Mouse (Mus musculus): Measurements from ENCODE around the gene Gria4.
"Not testable (repeated sequence)": the region's sequence is repeated elsewhere in the genome, so short reads cannot be mapped to it uniquely, and the experiment has no call there.

Gria4 gene

DNA sequence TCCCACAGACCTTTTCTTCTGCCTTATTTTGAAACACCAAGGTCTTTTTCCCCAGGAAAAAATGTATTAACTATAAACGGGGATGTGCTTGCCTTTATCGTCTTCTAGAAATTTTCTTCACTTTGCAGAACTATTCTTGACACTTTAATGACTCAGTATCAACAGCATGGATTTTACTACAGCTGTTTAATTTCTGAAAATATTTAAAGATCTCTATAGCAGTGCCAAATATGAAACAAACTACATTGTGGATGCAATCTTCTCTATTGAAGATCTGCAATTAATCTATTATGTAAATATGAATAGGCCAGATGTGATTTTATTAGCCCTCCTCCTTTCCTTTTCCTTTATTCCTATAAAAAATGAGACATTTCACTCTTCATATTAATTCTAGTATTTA is 194.2 kb downstream of the Gria4 start:
- DNase-seq (ENCODE audit: extremely low spot score, low read depth, low spot score) = no peak

DNA sequence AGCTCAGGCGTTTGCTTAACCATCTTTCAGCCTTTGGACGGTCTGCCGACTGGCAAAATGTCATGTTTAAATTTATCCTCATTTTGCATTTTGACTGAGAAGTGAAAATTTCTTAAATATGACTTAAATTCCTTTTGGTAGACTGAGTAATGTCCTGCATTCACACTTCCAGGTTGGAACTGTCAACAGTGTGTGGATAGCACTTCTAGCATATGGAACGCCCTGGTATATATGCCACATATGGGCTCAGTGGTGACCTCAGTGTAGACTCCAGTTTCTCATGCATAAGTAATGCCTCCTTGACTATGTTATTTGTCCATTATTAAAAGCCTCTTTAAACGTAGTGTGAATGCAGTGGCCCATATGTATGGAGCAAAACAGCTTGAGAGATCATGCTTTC is 222.4 kb downstream of the Gria4 start:
- no peak for DNase-seq (ENCODE audit: extremely low spot score, low read depth, low spot score)

- DNase-seq (ENCODE audit: extremely low spot score, low read depth, low spot score) = no peak
Measured at GRCm38 (mm10) chr9:4555415-4555959, 240.5 kb downstream of the Gria4 start.

- no peak for DNase-seq (ENCODE audit: extremely low spot score, low read depth, low spot score)
Measured at GRCm38 (mm10) chr9:4539218-4539617, 256.8 kb downstream of the Gria4 start.

GRCm38 (mm10) chr9:4536514-4537150 is 259.4 kb downstream of the Gria4 start:
- DNase-seq (ENCODE audit: extremely low spot score, low read depth, low spot score) = no peak

DNA sequence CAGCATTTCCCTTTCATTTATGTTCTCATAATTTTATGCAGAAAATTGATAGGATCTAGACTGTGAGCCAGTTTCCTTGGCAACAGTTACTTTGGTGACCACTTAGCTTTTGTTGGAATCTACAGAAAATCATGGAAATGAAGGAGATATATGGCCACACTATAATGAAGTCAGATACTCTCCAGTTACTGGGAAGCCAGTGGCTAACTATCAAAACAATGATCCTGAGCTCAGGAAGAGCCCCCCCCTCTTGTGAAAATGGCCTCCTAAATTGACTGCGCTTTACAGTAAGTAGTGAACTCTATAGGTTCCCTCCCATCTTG is 281.5 kb downstream of the Gria4 start:
- no peak for DNase-seq (ENCODE audit: extremely low spot score, low read depth, low spot score)

DNA sequence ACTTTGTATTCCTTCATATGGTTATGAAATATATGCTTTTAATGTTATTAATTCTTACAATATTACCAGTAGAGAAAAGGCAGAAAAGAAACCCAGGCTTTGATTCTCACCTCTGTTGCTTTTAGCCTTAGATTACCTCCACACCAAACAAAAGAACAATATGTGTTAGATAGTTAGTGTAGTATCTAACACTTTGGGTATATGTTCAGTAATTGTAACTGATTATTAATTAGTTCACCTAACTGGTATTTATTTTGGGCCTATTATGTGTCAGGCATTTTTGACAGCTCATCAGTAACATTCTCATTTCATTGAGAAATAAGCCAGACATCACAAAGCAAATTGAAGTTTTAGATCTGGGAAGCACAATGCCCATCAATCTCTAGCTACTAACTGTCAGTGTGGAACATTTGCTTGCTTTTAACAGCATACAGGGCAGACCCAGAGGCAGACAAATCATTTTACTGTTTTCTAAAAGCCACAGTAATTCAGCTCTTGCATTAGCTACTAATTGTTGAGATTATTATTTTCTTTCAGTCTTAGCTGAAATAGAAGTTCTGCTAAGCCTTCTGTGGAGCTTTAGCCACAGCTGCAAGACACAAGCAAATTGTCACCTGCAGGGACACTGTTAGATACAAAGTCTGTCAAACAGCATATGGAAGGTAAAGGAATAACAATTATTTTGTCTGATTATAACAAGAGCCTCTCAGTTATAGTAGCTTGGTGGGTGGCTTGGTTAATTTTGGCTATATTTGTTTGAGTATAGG is 282.1 kb downstream of the Gria4 start:
- DNase-seq (ENCODE audit: extremely low spot score, low read depth, low spot score) = no peak

GRCm38 (mm10) chr9:4506086-4506485 is 289.9 kb downstream of the Gria4 start:
- no peak for DNase-seq (ENCODE audit: extremely low spot score, low read depth, low spot score)

DNA sequence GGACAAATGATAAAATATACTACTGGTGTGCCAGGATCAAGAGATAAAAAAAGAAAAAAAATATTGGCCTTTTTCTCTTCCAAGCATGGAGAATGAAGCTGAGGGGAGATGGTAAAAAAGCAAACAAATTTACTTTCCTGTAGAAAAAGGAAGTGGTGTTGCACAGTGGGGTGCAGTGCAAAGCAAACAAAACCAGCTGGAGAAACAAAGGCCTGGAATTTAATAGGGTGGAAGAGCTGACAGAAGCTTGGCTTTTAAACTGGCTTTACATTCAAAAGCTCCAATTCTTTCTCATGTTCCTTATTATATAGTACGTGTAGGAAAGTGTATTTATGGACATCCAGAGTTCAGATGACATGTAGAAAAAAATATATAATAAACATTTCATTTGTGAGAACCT is 290.9 kb downstream of the Gria4 start:
- DNase-seq (ENCODE audit: extremely low spot score, low read depth, low spot score) = no peak

GRCm38 (mm10) chr9:4486428-4486827 is 309.6 kb downstream of the Gria4 start:
- no peak for DNase-seq (ENCODE audit: extremely low spot score, low read depth, low spot score)

GRCm38 (mm10) chr9:4484502-4484901 is 311.5 kb downstream of the Gria4 start:
- no peak for DNase-seq (ENCODE audit: extremely low spot score, low read depth, low spot score)

DNA sequence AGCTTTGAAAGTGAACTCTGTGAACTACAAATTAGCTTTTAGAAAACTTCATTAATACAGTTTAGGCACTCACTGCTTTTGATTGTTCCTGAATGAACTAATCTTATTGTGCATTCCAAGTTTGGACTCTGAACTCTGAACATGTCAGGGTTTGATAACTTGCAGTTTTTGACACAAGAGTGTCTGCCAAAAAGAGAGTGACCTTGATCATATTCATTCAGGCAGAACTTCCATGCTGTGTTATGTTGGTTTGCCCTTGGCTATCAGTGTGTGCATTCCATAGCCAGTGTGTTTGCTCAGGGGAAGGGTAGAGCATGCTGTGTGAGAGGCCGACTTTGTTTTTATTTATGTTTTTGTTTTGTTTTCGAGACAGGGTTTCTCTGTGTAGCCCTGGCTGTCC is 325.2 kb downstream of the Gria4 start:
- no peak for DNase-seq (ENCODE audit: extremely low spot score, low read depth, low spot score)

DNA sequence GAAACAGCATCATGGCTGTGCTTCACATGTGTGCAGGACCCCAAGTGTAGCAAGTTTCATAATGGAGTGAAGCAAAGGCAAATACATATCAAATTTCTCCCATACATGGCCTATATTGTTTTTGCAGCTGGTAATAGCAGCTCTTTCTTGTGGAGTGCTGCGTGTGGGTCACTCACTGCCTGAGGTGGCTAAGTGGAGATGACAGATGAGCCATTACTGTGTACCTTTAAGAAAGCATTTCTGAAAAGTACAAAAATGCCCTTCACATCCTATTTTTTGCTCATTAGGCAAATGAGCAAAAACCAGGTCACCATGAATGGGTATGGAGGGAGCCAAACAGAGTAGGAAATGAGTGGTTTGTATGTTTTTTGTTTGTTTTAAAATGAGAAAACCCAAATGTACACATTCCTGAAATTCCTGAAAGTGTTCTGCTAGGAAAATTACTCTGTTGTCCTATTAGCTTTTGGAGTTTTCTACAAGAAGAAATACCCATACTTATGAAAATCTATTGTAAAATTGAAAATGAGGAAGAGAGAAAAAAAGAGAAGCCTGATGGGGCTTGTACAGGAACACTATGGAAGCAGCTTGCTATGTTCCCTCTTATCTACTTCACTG is 336.5 kb downstream of the Gria4 start:
- no peak for DNase-seq (ENCODE audit: extremely low spot score, low read depth, low spot score)

GRCm38 (mm10) chr9:4458193-4458592 is 337.8 kb downstream of the Gria4 start:
- DNase-seq (ENCODE audit: extremely low spot score, low read depth, low spot score) = no peak

- DNase-seq (ENCODE audit: extremely low spot score, low read depth, low spot score) = no peak
Measured at GRCm38 (mm10) chr9:4457644-4458043, 338.4 kb downstream of the Gria4 start.

- DNase-seq (ENCODE audit: extremely low spot score, low read depth, low spot score) = peak; percentile 26
Measured at GRCm38 (mm10) chr9:4442908-4443307, 353.1 kb downstream of the Gria4 start.

GRCm38 (mm10) chr9:4400801-4401200 is 395.2 kb downstream of the Gria4 start:
- DNase-seq (ENCODE audit: extremely low spot score, low read depth, low spot score) = not testable (repeated sequence)

DNA sequence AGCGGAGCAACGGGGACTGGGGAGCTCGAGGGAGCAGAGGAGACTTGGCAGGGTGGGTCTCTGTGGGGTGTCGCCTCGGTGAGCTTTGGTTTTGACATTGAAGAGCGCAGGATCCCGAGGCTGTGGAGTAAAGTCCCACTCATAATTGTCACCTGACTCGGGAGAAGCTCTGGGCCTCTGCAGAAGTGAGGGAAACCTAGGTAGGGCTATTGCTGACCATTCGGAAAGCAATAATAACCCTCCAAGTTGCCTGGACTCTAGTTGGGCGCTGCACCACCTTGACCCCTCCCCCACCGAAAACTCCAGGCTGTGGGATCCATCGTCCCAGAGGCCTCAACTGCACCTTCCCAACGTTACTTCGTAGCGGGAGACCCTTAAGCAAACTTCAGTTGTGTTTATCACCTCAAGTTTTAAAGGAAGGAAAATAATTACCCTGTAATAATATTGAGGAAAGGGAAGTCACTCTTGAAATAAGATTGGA is 419.4 kb downstream of the Gria4 start:
- DNase-seq (ENCODE audit: extremely low spot score, low read depth, low spot score) = peak; percentile 5

DNA sequence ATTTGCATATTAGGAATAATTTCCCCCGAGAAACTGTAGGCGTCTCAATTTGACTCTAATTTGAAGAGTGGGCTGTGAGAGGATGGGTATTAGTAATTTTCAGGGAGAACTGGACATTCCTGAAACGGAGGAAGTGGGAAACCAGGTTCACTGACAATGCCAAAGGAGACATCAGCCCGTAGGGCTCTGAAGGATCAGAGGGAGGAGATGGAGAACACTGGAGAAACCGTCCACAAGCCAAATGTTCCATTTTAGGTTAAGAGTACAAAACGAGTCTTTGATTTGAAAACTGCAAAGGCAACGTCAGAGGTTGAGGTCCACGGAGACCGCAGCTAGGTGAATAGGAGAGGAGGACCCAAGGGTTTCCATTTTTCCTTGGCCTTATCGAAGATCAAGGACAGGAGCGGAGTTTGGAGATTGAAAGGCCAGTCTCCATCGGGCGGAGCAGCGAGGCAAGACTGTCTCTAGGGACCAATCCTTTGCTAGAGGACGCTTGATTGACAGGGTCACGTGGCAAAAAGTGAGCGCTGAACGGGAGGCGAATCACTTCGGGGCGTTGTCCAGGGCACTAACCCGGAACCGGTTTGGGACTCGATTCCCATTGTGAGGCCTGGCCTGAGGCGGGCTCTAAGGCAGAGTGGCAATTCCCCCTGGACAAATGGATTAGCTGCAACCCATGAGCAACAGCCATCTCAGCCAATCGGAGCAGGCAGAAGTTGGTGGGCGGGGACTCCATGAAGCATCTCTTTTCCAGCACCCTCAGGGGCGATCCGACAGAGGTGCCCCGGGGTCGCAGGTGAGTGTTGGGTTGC is 420.0 kb downstream of the Gria4 start, which contains the start of gene Msantd4:
Msantd4 (plus strand) TSS at position 735 of the 812 bp plus-strand sequence.
- peak; percentile 92 for DNase-seq (ENCODE audit: extremely low spot score, low read depth, low spot score)
